Mouse (Mus musculus) midbrain, embryonic 14.5 days (tissue): Measurements from ENCODE around the gene Evx2. TPM values are rescaled to one million over a fixed set of nuclear protein-coding genes. Genes with fewer than 3 reads are reported as not detected.

Experiments
- ATAC-seq: fragments of 200-750 bp; cut with Nextera tagmentation; 2 replicates; pipeline ENCODE4 v1.8.0; 2017; ENCODE audit warnings: moderate number of reproducible peaks, moderate library complexity; ENCODE audit not compliant: low FRiP score, low TSS enrichment
- DNase-seq: peaks from one replicate; pipeline ENCODE4 v3.0.0-alpha.2; 2015
- H3K27ac ChIP-seq: fragments of 300-500 bp; sonication (generic); replicated peaks from 2 replicates; pipeline ENCODE4 v1.5.1; 2014; ENCODE audit warnings: mild to moderate bottlenecking, low read depth, low read length, moderate library complexity
- H3K27me3 ChIP-seq: fragments of 300-500 bp; sonication (generic); 2 replicates; pipeline ENCODE4 v1.6.1; 2014; ENCODE audit warnings: low read length, control low read depth, mixed read lengths; ENCODE audit not compliant: control insufficient read depth, insufficient read depth
- H3K36me3 ChIP-seq: fragments of 300-500 bp; sonication (generic); 2 replicates; pipeline ENCODE4 v1.6.1; 2014; ENCODE audit warnings: low read length, control low read depth; ENCODE audit not compliant: control insufficient read depth, insufficient read depth
- H3K4me1 ChIP-seq: fragments of 300-500 bp; sonication (generic); 2 replicates; pipeline ENCODE4 v1.6.1; 2014; ENCODE audit warnings: mild to moderate bottlenecking, antibody characterized with exemption, low read length, control low read depth; ENCODE audit not compliant: control insufficient read depth, insufficient read depth
- H3K4me2 ChIP-seq: fragments of 300-500 bp; sonication (generic); 2 replicates; pipeline ENCODE4 v1.6.1; 2014; ENCODE audit warnings: mild to moderate bottlenecking, low read length, moderate library complexity
- H3K4me3 ChIP-seq: fragments of 300-500 bp; sonication (generic); replicated peaks from 2 replicates; pipeline ENCODE4 v1.5.1; 2014; ENCODE audit warnings: low read depth, low read length
- H3K9ac ChIP-seq: fragments of 300-500 bp; sonication (generic); replicated peaks from 2 replicates; pipeline ENCODE4 v1.6.1; 2014; ENCODE audit warnings: mild to moderate bottlenecking, low read length, moderate library complexity
- H3K9me3 ChIP-seq: fragments of 300-500 bp; sonication (generic); 2 replicates; pipeline ENCODE4 v1.6.1; 2016; ENCODE audit warnings: low read length, control low read depth, mixed read lengths; ENCODE audit not compliant: control insufficient read depth
- WGBS: fragments of 180-500 bp; shearing (Covaris S2); extraction: QIAGEN DNeasy Blood & Tissue Kit; methylation state at CpG from one replicate; pipeline ENCODE4 v1.1.7; 2014; 5-methylcytosine and 5-hydroxymethylcytosine counted together
- polyA plus RNA-seq: library from polyadenylated mRNA; unstranded; fragments of >200 nt; fragmentation: Nextera tagmentation; extraction: Ambion mirVana; gene quantifications from 2 replicates; pipeline ENCODE4 v1.2.1, GENCODE M21; 2014

Evx2 gene
- polyA plus RNA-seq, 1 experiment from 2014 or later = 1.2 TPM

GRCm38 (mm10) chr2:74671847-74672246, 12.5 kb upstream of the Evx2 start:
- no peaks in the 10 kb centered on the region for H3K4me1 ChIP-seq
- ATAC-seq = no peak
- WGBS = 4% methylated on average over 5 of the region's 5 CpGs
- no peak overlapping the region for H3K4me2 ChIP-seq
- no peak overlapping the region for H3K4me3 ChIP-seq
- no peak for DNase-seq
- no peak overlapping the region for H3K9ac ChIP-seq
- H3K36me3 ChIP-seq = no peaks in the 10 kb centered on the region
- H3K27me3 ChIP-seq = peaks cover 99% of the 10 kb centered on the region
- H3K27ac ChIP-seq = no peak overlapping the region
- no peaks in the 10 kb centered on the region for H3K9me3 ChIP-seq

GRCm38 (mm10) chr2:74670632-74671188, 11.4 kb upstream of the Evx2 start:
- H3K4me1 ChIP-seq = no peaks in the 10 kb centered on the region
- peaks cover 99% of the 10 kb centered on the region for H3K27me3 ChIP-seq
- no peaks in the 10 kb centered on the region for H3K36me3 ChIP-seq
- no peak overlapping the region for H3K4me2 ChIP-seq
- H3K27ac ChIP-seq = no peak overlapping the region
- no peaks in the 10 kb centered on the region for H3K9me3 ChIP-seq
- 0% methylated on average over 3 of the region's 3 CpGs for WGBS
- no peak for ATAC-seq
- no peak overlapping the region for H3K9ac ChIP-seq
- no peak overlapping the region for H3K4me3 ChIP-seq
- DNase-seq = no peak

- H3K4me1 ChIP-seq = no peaks in the 10 kb centered on the region
- DNase-seq = no peak
- H3K27ac ChIP-seq = no peak overlapping the region
- H3K4me3 ChIP-seq = no peak overlapping the region
- no peaks in the 10 kb centered on the region for H3K9me3 ChIP-seq
- no peak overlapping the region for H3K9ac ChIP-seq
- no peak for ATAC-seq
- H3K4me2 ChIP-seq = no peak overlapping the region
- 2% methylated on average over 14 of the region's 14 CpGs for WGBS
- H3K36me3 ChIP-seq = no peaks in the 10 kb centered on the region
- H3K27me3 ChIP-seq = peaks cover 98% of the 10 kb centered on the region
Measured at GRCm38 (mm10) chr2:74669650-74670235, 10.4 kb upstream of the Evx2 start.

GRCm38 (mm10) chr2:74669230-74669578, 9.8 kb upstream of the Evx2 start:
- Histone ChIP-seq H3K9me3 (no peaks in the 10 kb centered on the region), H3K27ac (no peak overlapping the region), H3K4me2 (no peak overlapping the region), H3K9ac (no peak overlapping the region), H3K36me3 (no peaks in the 10 kb centered on the region), H3K27me3 (peaks cover 98% of the 10 kb centered on the region), H3K4me3 (no peak overlapping the region), H3K4me1 (no peaks in the 10 kb centered on the region)
- ATAC-seq = no peak
- no peak for DNase-seq
- WGBS = 0% methylated on average over 3 of the region's 3 CpGs

- H3K4me3 ChIP-seq = peak overlapping the region; percentile 20
- no peak overlapping the region for H3K9ac ChIP-seq
- no peaks in the 10 kb centered on the region for H3K36me3 ChIP-seq
- peak overlapping the region; percentile 45 for H3K4me2 ChIP-seq
- peaks cover 98% of the 10 kb centered on the region for H3K27me3 ChIP-seq
- H3K27ac ChIP-seq = no peak overlapping the region
- H3K4me1 ChIP-seq = no peaks in the 10 kb centered on the region
- peak; percentile 40; the same call in 1 of the 2 replicates for ATAC-seq
- H3K9me3 ChIP-seq = no peaks in the 10 kb centered on the region
- DNase-seq = no peak
- WGBS = under 1% methylated on average over 65 of the region's 74 CpGs
Measured at GRCm38 (mm10) chr2:74668370-74669229, 9.2 kb upstream of the Evx2 start.

GRCm38 (mm10) chr2:74667842-74668357, 8.5 kb upstream of the Evx2 start, which contains the start of gene Hoxd13:
Gene Hoxd13, plus strand, starts transcription at chr2:74668310.
- H3K36me3 ChIP-seq = no peaks in the 10 kb centered on the region
- ATAC-seq (no peak), DNase-seq (no peak)
- H3K27me3 ChIP-seq = peaks cover 98% of the 10 kb centered on the region
- H3K27ac ChIP-seq = no peak within 1 kb of the TSS
- under 1% methylated on average over 42 of the region's 51 CpGs for WGBS
- no peaks in the 10 kb centered on the region for H3K9me3 ChIP-seq
- H3K9ac ChIP-seq = no peak within 1 kb of the TSS
- no peaks in the 10 kb centered on the region for H3K4me1 ChIP-seq
- peak within 1 kb of the TSS; percentile 20 for H3K4me3 ChIP-seq
- H3K4me2 ChIP-seq = peak within 1 kb of the TSS; percentile 45

GRCm38 (mm10) chr2:74667191-74667841, 8.0 kb upstream of the Evx2 start:
- Histone ChIP-seq H3K4me1 (no peaks in the 10 kb centered on the region), H3K27me3 (peaks cover 98% of the 10 kb centered on the region), H3K4me3 (no peak overlapping the region), H3K27ac (no peak overlapping the region), H3K9ac (no peak overlapping the region), H3K4me2 (no peak overlapping the region), H3K36me3 (no peaks in the 10 kb centered on the region), H3K9me3 (no peaks in the 10 kb centered on the region)
- WGBS = 1% methylated on average over 36 of the region's 36 CpGs
- ATAC-seq = no peak
- no peak for DNase-seq

- H3K4me3 ChIP-seq = no peak overlapping the region
- H3K9me3 ChIP-seq = no peaks in the 10 kb centered on the region
- H3K9ac ChIP-seq = no peak overlapping the region
- H3K4me2 ChIP-seq = no peak overlapping the region
- DNase-seq (no peak), ATAC-seq (no peak)
- H3K36me3 ChIP-seq = no peaks in the 10 kb centered on the region
- 3% methylated on average over 7 of the region's 7 CpGs for WGBS
- peaks cover 98% of the 10 kb centered on the region for H3K27me3 ChIP-seq
- no peak overlapping the region for H3K27ac ChIP-seq
- no peaks in the 10 kb centered on the region; the same call in 1 of the 2 replicates for H3K4me1 ChIP-seq
Measured at GRCm38 (mm10) chr2:74666411-74666810, 7.1 kb upstream of the Evx2 start.
